Mouse (Mus musculus) midbrain, embryonic 13.5 days (tissue): ENCODE results near the gene Klhdc8b. TPM values are rescaled to one million over a fixed set of nuclear protein-coding genes. Genes with fewer than 3 reads are reported as not detected.

Source experiments
- ATAC-seq: fragments of 200-750 bp; cut with Nextera tagmentation; 2 replicates; pipeline ENCODE4 v1.8.0; 2017; ENCODE audit warnings: mild to moderate bottlenecking, moderate TSS enrichment, moderate library complexity
- H3K27ac ChIP-seq: fragments of 300-500 bp; sonication (generic); 2 replicates; pipeline ENCODE4 v1.5.1; 2015; ENCODE audit warnings: inconsistent platforms, mild to moderate bottlenecking, moderate library complexity
- H3K27me3 ChIP-seq: fragments of 300-500 bp; sonication (generic); 2 replicates; pipeline ENCODE4 v1.6.1; 2015; ENCODE audit warnings: mild to moderate bottlenecking, inconsistent platforms
- H3K36me3 ChIP-seq: fragments of 300-500 bp; sonication (generic); 2 replicates; pipeline ENCODE4 v1.6.1; 2015; ENCODE audit warnings: mild to moderate bottlenecking, inconsistent platforms
- H3K4me1 ChIP-seq: fragments of 300-500 bp; sonication (generic); replicated peaks from 2 replicates; pipeline ENCODE4 v1.6.1; 2015; ENCODE audit warnings: inconsistent platforms
- H3K4me2 ChIP-seq: fragments of 300-500 bp; sonication (generic); replicated peaks from 2 replicates; pipeline ENCODE4 v1.6.1; 2015; ENCODE audit warnings: moderate library complexity, mild to moderate bottlenecking, inconsistent platforms
- H3K4me3 ChIP-seq: fragments of 300-500 bp; sonication (generic); replicated peaks from 2 replicates; pipeline ENCODE4 v1.5.1; 2015; ENCODE audit warnings: mild to moderate bottlenecking, inconsistent platforms
- H3K9ac ChIP-seq: fragments of 300-500 bp; sonication (generic); replicated peaks from 2 replicates; pipeline ENCODE4 v1.6.1; 2015; ENCODE audit warnings: mild to moderate bottlenecking, inconsistent platforms
- H3K9me3 ChIP-seq: fragments of 300-500 bp; sonication (generic); 2 replicates; pipeline ENCODE4 v1.6.1; 2016; ENCODE audit warnings: mild to moderate bottlenecking, inconsistent platforms
- WGBS: fragments of 180-500 bp; shearing (Covaris S2); methylation state at CpG from one replicate; pipeline ENCODE4 v1.1.7; 2015; 5-methylcytosine and 5-hydroxymethylcytosine counted together
- polyA plus RNA-seq: library from polyadenylated mRNA; unstranded; fragments of >200 nt; fragmentation: Nextera tagmentation; extraction: Ambion mirVana; gene quantifications from 2 replicates; pipeline ENCODE4 v1.2.1, GENCODE M21; 2015

Gene Klhdc8b
- 75.7 and 84.8 TPM in 2 replicates for polyA plus RNA-seq

- Histone ChIP-seq H3K36me3 (peaks cover 40% of the 10 kb centered on the region), H3K27ac (peak within 1 kb of the TSS; percentile 85), H3K4me3 (peak within 1 kb of the TSS; percentile 89), H3K9ac (peak within 1 kb of the TSS; percentile 91), H3K4me1 (peaks cover 17% of the 10 kb centered on the region), H3K9me3 (no peaks in the 10 kb centered on the region), H3K4me2 (peak within 1 kb of the TSS; percentile 81), H3K27me3 (0 out of 2 replicates have a peak, but pooled peaks cover 2% of the 10 kb centered on the region)
- WGBS: 23% methylated on average over 11 of the region's 11 CpGs
- ATAC-seq: peak; percentile 28; the same call in 1 of the 2 replicates
These were observed at the start of gene Klhdc8b for GRCm38 (mm10) chr9:108461181-108461631. TSS of gene Klhdc8b (minus strand) at chr9:108461581.

GRCm38 (mm10) chr9:108508776-108509175 lies 47.4 kb upstream of the Klhdc8b start:
- no peak for ATAC-seq
- Histone ChIP-seq H3K4me1 (peaks cover 19% of the 10 kb centered on the region), H3K27me3 (no peaks in the 10 kb centered on the region), H3K4me2 (peak overlapping the region; percentile 75), H3K36me3 (peaks cover 38% of the 10 kb centered on the region), H3K4me3 (peak overlapping the region; percentile 60), H3K9me3 (no peaks in the 10 kb centered on the region), H3K27ac (no peak overlapping the region), H3K9ac (peak overlapping the region; percentile 64; the same call in 1 of the 2 replicates)
- WGBS: 87% methylated on average over 7 of the region's 7 CpGs

- H3K4me1 ChIP-seq: peaks cover 19% of the 10 kb centered on the region
- ATAC-seq: peak; percentile 98
- peak within 1 kb of the TSS; percentile 60 for H3K4me3 ChIP-seq
- peaks cover 38% of the 10 kb centered on the region for H3K36me3 ChIP-seq
- H3K27me3 ChIP-seq: no peaks in the 10 kb centered on the region
- under 1% methylated on average over 37 of the region's 37 CpGs for whole genome bisulfite sequencing
- peak within 1 kb of the TSS; percentile 75 for H3K4me2 ChIP-seq
- peak within 1 kb of the TSS; percentile 64 for H3K9ac ChIP-seq
- H3K9me3 ChIP-seq: no peaks in the 10 kb centered on the region
- peak within 1 kb of the TSS; percentile 79 for H3K27ac ChIP-seq
These were observed 46.4 kb upstream of the Klhdc8b start, which contains the start of gene Qars for GRCm38 (mm10) chr9:108507619-108508434. TSS of gene Qars (plus strand) at chr9:108507706.

- Histone ChIP-seq H3K4me1 (peaks cover 19% of the 10 kb centered on the region), H3K4me3 (peak overlapping the region; percentile 60; the same call in 1 of the 2 replicates), H3K36me3 (peaks cover 38% of the 10 kb centered on the region), H3K27ac (no peak overlapping the region), H3K9me3 (no peaks in the 10 kb centered on the region), H3K27me3 (no peaks in the 10 kb centered on the region), H3K9ac (no peak overlapping the region), H3K4me2 (peak overlapping the region; percentile 75)
- WGBS: 88% methylated on average over 7 of the region's 7 CpGs
- no peak for ATAC-seq
These were observed 45.5 kb upstream of the Klhdc8b start for GRCm38 (mm10) chr9:108506901-108507300.

- 95% methylated on average over 15 of the region's 15 CpGs for WGBS
- H3K4me1 ChIP-seq: no peaks in the 10 kb centered on the region
- H3K9ac ChIP-seq: no peak overlapping the region
- ATAC-seq: no peak
- H3K4me2 ChIP-seq: no peak overlapping the region
- H3K27ac ChIP-seq: no peak overlapping the region
- H3K4me3 ChIP-seq: no peak overlapping the region
- no peaks in the 10 kb centered on the region for H3K9me3 ChIP-seq
- peaks cover 89% of the 10 kb centered on the region for H3K36me3 ChIP-seq
- H3K27me3 ChIP-seq: no peaks in the 10 kb centered on the region
These were observed 38.6 kb upstream of the Klhdc8b start for GRCm38 (mm10) chr9:108499943-108500342.

- Histone ChIP-seq H3K4me1 (no peaks in the 10 kb centered on the region), H3K9ac (no peak overlapping the region), H3K4me3 (no peak overlapping the region), H3K27ac (no peak overlapping the region), H3K9me3 (no peaks in the 10 kb centered on the region), H3K4me2 (no peak overlapping the region), H3K27me3 (no peaks in the 10 kb centered on the region), H3K36me3 (peaks cover 96% of the 10 kb centered on the region)
- 96% methylated on average over 7 of the region's 7 CpGs for WGBS
- ATAC-seq: no peak
These were observed 37.9 kb upstream of the Klhdc8b start for GRCm38 (mm10) chr9:108499231-108499630.

- peaks cover 78% of the 10 kb centered on the region for H3K36me3 ChIP-seq
- no peak overlapping the region for H3K4me3 ChIP-seq
- H3K4me2 ChIP-seq: no peak overlapping the region
- H3K27me3 ChIP-seq: no peaks in the 10 kb centered on the region
- peaks cover 21% of the 10 kb centered on the region for H3K4me1 ChIP-seq
- ATAC-seq: no peak
- 85% methylated on average over 10 of the region's 10 CpGs for WGBS
- H3K9ac ChIP-seq: no peak overlapping the region
- no peak overlapping the region for H3K27ac ChIP-seq
- H3K9me3 ChIP-seq: no peaks in the 10 kb centered on the region
These were observed 33.5 kb upstream of the Klhdc8b start for GRCm38 (mm10) chr9:108494905-108495304.

GRCm38 (mm10) chr9:108494146-108494825 lies 32.9 kb upstream of the Klhdc8b start:
- 97% methylated on average over 19 of the region's 19 CpGs for WGBS
- ATAC-seq: no peak
- Histone ChIP-seq H3K9me3 (no peaks in the 10 kb centered on the region), H3K9ac (no peak overlapping the region), H3K36me3 (peaks cover 72% of the 10 kb centered on the region), H3K4me1 (peaks cover 27% of the 10 kb centered on the region), H3K4me3 (no peak overlapping the region), H3K27ac (no peak overlapping the region), H3K27me3 (no peaks in the 10 kb centered on the region), H3K4me2 (no peak overlapping the region)

GRCm38 (mm10) chr9:108493246-108493645 lies 31.9 kb upstream of the Klhdc8b start:
- Histone ChIP-seq H3K36me3 (peaks cover 65% of the 10 kb centered on the region), H3K9ac (no peak overlapping the region), H3K27ac (no peak overlapping the region), H3K9me3 (no peaks in the 10 kb centered on the region), H3K4me1 (peaks cover 27% of the 10 kb centered on the region), H3K27me3 (no peaks in the 10 kb centered on the region), H3K4me2 (no peak overlapping the region), H3K4me3 (no peak overlapping the region)
- ATAC-seq: no peak
- WGBS: 97% methylated on average over 8 of the region's 8 CpGs

GRCm38 (mm10) chr9:108492043-108492750 lies 30.8 kb upstream of the Klhdc8b start:
- H3K9me3 ChIP-seq: no peaks in the 10 kb centered on the region
- no peak overlapping the region for H3K27ac ChIP-seq
- H3K27me3 ChIP-seq: no peaks in the 10 kb centered on the region
- no peak for ATAC-seq
- H3K4me2 ChIP-seq: peak overlapping the region; percentile 98
- 91% methylated on average over 16 of the region's 16 CpGs for WGBS
- peak overlapping the region; percentile 94 for H3K9ac ChIP-seq
- peaks cover 60% of the 10 kb centered on the region for H3K36me3 ChIP-seq
- peak overlapping the region; percentile 91 for H3K4me3 ChIP-seq
- peaks cover 27% of the 10 kb centered on the region for H3K4me1 ChIP-seq

GRCm38 (mm10) chr9:108491286-108491580 lies 29.9 kb upstream of the Klhdc8b start:
- Histone ChIP-seq H3K9me3 (no peaks in the 10 kb centered on the region), H3K27ac (peak overlapping the region; percentile 95), H3K9ac (peak overlapping the region; percentile 94), H3K4me3 (peak overlapping the region; percentile 91), H3K27me3 (no peaks in the 10 kb centered on the region), H3K4me2 (peak overlapping the region; percentile 98), H3K36me3 (peaks cover 59% of the 10 kb centered on the region), H3K4me1 (peaks cover 27% of the 10 kb centered on the region)
- ATAC-seq: no peak
- WGBS: 14% methylated on average over 12 of the region's 12 CpGs
